9 mouse cellular contexts compared by ENCODE assay signal in genomic region chr1:62720727-62721705, GRCm38 (mm10). TPM values are rescaled to one million over a fixed set of nuclear protein-coding genes. Genes with fewer than 3 reads are reported as not detected.
DNase-seq lines count a peak whose midpoint lies in the region; ATAC-seq and TF ChIP-seq lines count a peak whose summit lies in the region.
"Had no signal": no experiment of that assay in that cellular context is flagged by ENCODE, and none has a peak within 500 bp of the region (broad histone marks: within the 10 kb centered on the region; RNA-seq: fewer than 3 reads in every experiment).

No protein-coding gene starts in this region.

- intact Hi-C loops in left cerebral cortex, adult 2 months (cut with DNase I) = loop anchor here (5.0 kb wide), 2 partner anchors 206 to 246 kb away; no protein-coding TSS in a partner anchor
- intact Hi-C loops in left cerebral cortex, postnatal 25 days (cut with DNase I) = no loop called here

- DNase-seq in forebrain, embryonic 10.5 days (ENCODE audit: extremely low spot score, low spot score) = no peak
- DNase-seq in left cerebral cortex, adult 2 months (ENCODE audit: extremely low spot score in 1 of 2, low spot score in 2 of 2) = no peak
- no peak for DNase-seq in left cerebral cortex, postnatal 25 days (ENCODE audit: low spot score in 2 of 2)
- DNase-seq in embryonic facial prominence, embryonic 10.5 days (ENCODE audit: low spot score) = no peak
- DNase-seq in adrenal gland, adult 2 months = no peak
- DNase-seq in ovary, postnatal 10 days (ENCODE audit: low spot score) = no peak

- H3K4me3 ChIP-seq in forebrain, embryonic 10.5 days = no peak overlapping the region
- H3K4me3 ChIP-seq in forebrain, embryonic 13.5 days = no peak overlapping the region
- H3K4me3 ChIP-seq in left cerebral cortex, adult 2 months = no peak overlapping the region
- H3K4me3 ChIP-seq in embryonic facial prominence, embryonic 10.5 days = no peak overlapping the region
- H3K4me3 ChIP-seq in myocyte = no peak overlapping the region

- no peak overlapping the region for H3K4me2 ChIP-seq in forebrain, embryonic 13.5 days
- peak overlapping the region; percentile 84 for H3K4me2 ChIP-seq in myocyte (ENCODE audit: low read depth)

- peak overlapping the region; percentile 30 for H3K27ac ChIP-seq in forebrain, embryonic 10.5 days
- H3K27ac ChIP-seq in forebrain, embryonic 13.5 days = no peak overlapping the region
- H3K27ac ChIP-seq in left cerebral cortex, adult 2 months = 0 out of 2 replicates have a peak overlapping the region, but pooled peaks have one; percentile 21
- H3K27ac ChIP-seq in embryonic facial prominence, embryonic 10.5 days (replicated peaks) = peak overlapping the region; percentile 57; the same call in 1 of the 2 replicates
- H3K27ac ChIP-seq: hindbrain, postnatal 0 days had no signal

- no peak for ATAC-seq in forebrain, embryonic 13.5 days
- ATAC-seq: hindbrain, postnatal 0 days had no signal

- H3K79me2 ChIP-seq in myocyte (ENCODE audit: control insufficient read depth, insufficient read depth) = peaks cover 19% of the 10 kb centered on the region

- H3K9ac ChIP-seq in forebrain, embryonic 13.5 days = no peak overlapping the region

- H3K36me3 ChIP-seq in forebrain, embryonic 10.5 days (replicated peaks) = peaks cover 8% of the 10 kb centered on the region; the same call in 1 of the 2 replicates
- peaks cover 18% of the 10 kb centered on the region for H3K36me3 ChIP-seq in forebrain, embryonic 13.5 days (ENCODE audit: poor library complexity, severe bottlenecking)
- H3K36me3 ChIP-seq in embryonic facial prominence, embryonic 10.5 days (replicated peaks) = peaks cover 36% of the 10 kb centered on the region
- H3K36me3 ChIP-seq in myocyte (ENCODE audit: control insufficient read depth, insufficient read depth) = peaks cover 7% of the 10 kb centered on the region

- H3K27me3 ChIP-seq in forebrain, embryonic 10.5 days (ENCODE audit: poor library complexity, severe bottlenecking) = peaks cover 44% of the 10 kb centered on the region
- H3K27me3 ChIP-seq in forebrain, embryonic 13.5 days = 0 out of 2 replicates have a peak, but pooled peaks cover 7% of the 10 kb centered on the region
- H3K27me3 ChIP-seq in embryonic facial prominence, embryonic 10.5 days (replicated peaks; ENCODE audit: low read depth, poor library complexity, severe bottlenecking) = peaks cover 9% of the 10 kb centered on the region; the same call in 1 of the 2 replicates
- no peaks in the 10 kb centered on the region for H3K27me3 ChIP-seq in myocyte (ENCODE audit: control insufficient read depth, insufficient read depth, insufficient read length)

- no peaks in the 10 kb centered on the region for H3K9me3 ChIP-seq in forebrain, embryonic 10.5 days
- H3K9me3 ChIP-seq in forebrain, embryonic 13.5 days (replicated peaks) = no peaks in the 10 kb centered on the region
- 0 out of 2 replicates have a peak, but pooled peaks cover 5% of the 10 kb centered on the region for H3K9me3 ChIP-seq in embryonic facial prominence, embryonic 10.5 days

- 55% methylated on average over 13 of the region's 13 CpGs for WGBS in forebrain, embryonic 10.5 days
- 42% methylated on average over 13 of the region's 13 CpGs for WGBS in forebrain, embryonic 13.5 days
- WGBS in embryonic facial prominence, embryonic 10.5 days = 43% methylated on average over 13 of the region's 13 CpGs

- no peak for TF ChIP-seq CTCF in left cerebral cortex, adult 2 months (IDR thresholded peaks at IDR 0.05)

- no peak for TF ChIP-seq POLR2A in myocyte (IDR thresholded peaks at IDR 0.05; ENCODE audit: insufficient read length, low read depth)

- H3ac ChIP-seq in myocyte (ENCODE audit: control insufficient read depth, insufficient read length) = no peak overlapping the region

- peaks cover 55% of the 10 kb centered on the region for H3K4me1 ChIP-seq in forebrain, embryonic 10.5 days
- H3K4me1 ChIP-seq in forebrain, embryonic 13.5 days = peaks cover 25% of the 10 kb centered on the region
- H3K4me1 ChIP-seq in embryonic facial prominence, embryonic 10.5 days = peaks cover 80% of the 10 kb centered on the region

TF ChIP-seq in myocyte, 11 proteins besides CTCF, POLR2A, EP300 and RAD21:
- TF ChIP-seq MYOD1 (IDR thresholded peaks at IDR 0.05; ENCODE audit: control insufficient read depth in 1 of 3, insufficient read length in 2 of 3, low read depth in 2 of 3) (no peak), E2F4 (IDR thresholded peaks at IDR 0.05; ENCODE audit: insufficient read depth) (no peak), USF1 (IDR thresholded peaks at IDR 0.05; ENCODE audit: low read depth) (no peak), CEBPB (IDR thresholded peaks at IDR 0.05; ENCODE audit: insufficient read depth, poor library complexity, severe bottlenecking) (no peak), TCF12 (IDR thresholded peaks at IDR 0.05; ENCODE audit: insufficient read depth, poor library complexity, severe bottlenecking) (no peak), POLR2AphosphoS2 (IDR thresholded peaks at IDR 0.05; ENCODE audit: insufficient read length, low read depth) (no peak), REST (IDR thresholded peaks at IDR 0.05; ENCODE audit: insufficient read depth, insufficient read length) (no peak), SRF (IDR thresholded peaks at IDR 0.05; ENCODE audit: control insufficient read depth, insufficient read length, low read depth) (no peak), MAX (IDR thresholded peaks at IDR 0.05; ENCODE audit: low read depth) (no peak), MYOG (IDR thresholded peaks at IDR 0.05; ENCODE audit: control insufficient read depth in 1 of 3, insufficient read depth in 1 of 3, insufficient read length in 2 of 3, low read depth in 2 of 3) (no peak), TCF3 (IDR thresholded peaks at IDR 0.05; ENCODE audit: insufficient read length, low read depth) (no peak)

RNA-seq across cellular contexts. Expression of gene Nrp2, which starts 17.9 kb away (rescaled TPM):
- polyA plus RNA-seq in forebrain, embryonic 10.5 days (2016; fragmentation: Nextera tagmentation; extraction: Ambion mirVana) = 9.6 and 10.5 TPM in 2 replicates
- 19.5 and 28.3 TPM in 2 replicates for polyA plus RNA-seq in forebrain, embryonic 13.5 days (2015; fragmentation: Nextera tagmentation; extraction: Ambion mirVana)
- 10 to 100 TPM; 32.8 to 34.7 TPM for total RNA-seq in left cerebral cortex, adult 2 months (2021)
- 10 to 100 TPM; 26.1 to 36.8 TPM for total RNA-seq in left cerebral cortex, postnatal 25 days (2021)
- polyA plus RNA-seq in embryonic facial prominence, embryonic 10.5 days (2016; fragmentation: Nextera tagmentation; extraction: Ambion mirVana) = 20.5 and 21.4 TPM in 2 replicates
- polyA plus RNA-seq in myocyte (2012; fragmentation: generic; extraction: Trizol) = 18.3 TPM
- 10 to 100 TPM; 32.1 to 46.3 TPM for total RNA-seq in adrenal gland, adult 2 months (2021)
- 16.4 and 16.6 TPM in 2 replicates for polyA plus RNA-seq in adrenal gland, adult 2 months (2012; rRNA removed)
